Mouse (Mus musculus) testis, adult 2 months (tissue): ENCODE results near the gene Ssh1. TPM values are rescaled to one million over a fixed set of nuclear protein-coding genes. Genes with fewer than 3 reads are reported as not detected.
A peak's percentile ranks its signal among the peaks of the same experiment; 100 is the strongest.

Source experiments
- H3K27ac ChIP-seq: fragments of 200-500 bp; 2 replicates; pipeline ENCODE4 v1.5.1; 2012; ENCODE audit warnings: low read depth, low read length; ENCODE audit not compliant: control insufficient read depth, insufficient read depth
- H3K27me3 ChIP-seq: fragments of 200-500 bp; 2 replicates; pipeline ENCODE4 v1.6.1; 2012; ENCODE audit warnings: mild to moderate bottlenecking, low read length, moderate library complexity; ENCODE audit not compliant: control insufficient read depth, insufficient read depth
- H3K36me3 ChIP-seq: fragments of 200-500 bp; 2 replicates; pipeline ENCODE4 v1.6.1; 2012; ENCODE audit warnings: mild to moderate bottlenecking, low read length; ENCODE audit not compliant: control insufficient read depth, insufficient read depth
- H3K4me1 ChIP-seq: fragments of 200-500 bp; 2 replicates; pipeline ENCODE4 v1.6.1; 2012; ENCODE audit warnings: low read length; ENCODE audit not compliant: control insufficient read depth, insufficient read depth
- H3K4me3 ChIP-seq: fragments of 200-500 bp; 2 replicates; pipeline ENCODE4 v1.5.1; 2012; ENCODE audit warnings: low read depth, mild to moderate bottlenecking, low read length, moderate library complexity, mixed read lengths; ENCODE audit not compliant: control insufficient read depth
- CTCF ChIP-seq: fragments of 200-500 bp; IDR thresholded peaks from 2 replicates; pipeline ENCODE4 v1.5.1; 2012; ENCODE audit warnings: low read depth, mild to moderate bottlenecking, inconsistent platforms, low read length, moderate library complexity; ENCODE audit not compliant: control insufficient read depth, insufficient read depth, insufficient replicate concordance
- POLR2A ChIP-seq: fragments of 200-500 bp; IDR thresholded peaks from 2 replicates; pipeline ENCODE4 v1.6.1; 2012; ENCODE audit warnings: low read depth, mild to moderate bottlenecking, inconsistent platforms, low read length, moderate library complexity; ENCODE audit not compliant: control insufficient read depth
- polyA plus RNA-seq: library from polyadenylated mRNA; depleted of rRNA; stranded (reverse); fragments of >200 nt; gene quantifications from 2 replicates; pipeline ENCODE4 v1.2.3, GENCODE M21; 2012

Gene Ssh1
- polyA plus RNA-seq, 1 experiment = 5.0 TPM

GRCm38 (mm10) chr5:113993031-113993486 is 635 bp downstream of the Ssh1 start:
- H3K4me1 ChIP-seq = peaks cover 7% of the 10 kb centered on the region
- H3K27ac ChIP-seq = peak overlapping the region; percentile 56
- H3K27me3 ChIP-seq = no peaks in the 10 kb centered on the region
- peak overlapping the region; percentile 91 for H3K4me3 ChIP-seq
- TF ChIP-seq POLR2A (no peak), CTCF (no peak)
- no peaks in the 10 kb centered on the region for H3K36me3 ChIP-seq

DNA sequence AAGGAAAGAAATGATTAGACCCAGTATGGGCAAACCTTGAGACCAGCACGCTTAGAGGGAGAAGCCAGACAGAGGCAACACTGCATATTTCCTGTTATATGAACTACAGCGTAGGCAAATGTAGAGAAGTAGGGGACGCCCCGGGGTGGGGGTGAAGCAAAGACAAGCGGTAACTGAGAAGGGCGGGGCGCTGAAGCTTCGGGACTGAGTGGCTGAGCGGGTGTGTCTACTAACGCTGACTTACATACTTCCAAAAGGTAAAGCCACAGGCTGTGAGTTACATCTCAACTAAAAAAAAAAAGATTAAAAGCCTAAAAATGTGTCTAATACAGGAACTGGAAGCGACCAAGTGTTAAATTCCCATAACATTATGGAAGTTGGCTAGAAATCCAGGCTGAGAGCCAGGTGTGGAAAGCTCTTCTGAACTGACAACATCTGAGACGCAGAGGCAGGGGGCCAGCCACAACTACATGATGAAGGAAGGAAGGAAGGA is 1.3 kb downstream of the Ssh1 start:
- Histone ChIP-seq H3K27me3 (no peaks in the 10 kb centered on the region), H3K27ac (no peak overlapping the region; the same call in 1 of the 2 replicates), H3K4me1 (peaks cover 7% of the 10 kb centered on the region), H3K4me3 (peak overlapping the region; percentile 91; the same call in 1 of the 2 replicates), H3K36me3 (no peaks in the 10 kb centered on the region)
- no peak for TF ChIP-seq CTCF
- no peak for TF ChIP-seq POLR2A

- H3K36me3 ChIP-seq = no peaks in the 10 kb centered on the region
- no peaks in the 10 kb centered on the region for H3K27me3 ChIP-seq
- TF ChIP-seq CTCF (no peak), POLR2A (no peak)
- H3K4me3 ChIP-seq = no peak overlapping the region
- no peak overlapping the region for H3K27ac ChIP-seq
- peaks cover 9% of the 10 kb centered on the region for H3K4me1 ChIP-seq
These were observed 2.6 kb downstream of the Ssh1 start for GRCm38 (mm10) chr5:113991141-113991540.

- no peak overlapping the region for H3K4me3 ChIP-seq
- H3K27me3 ChIP-seq = no peaks in the 10 kb centered on the region
- peaks cover 12% of the 10 kb centered on the region for H3K4me1 ChIP-seq
- H3K27ac ChIP-seq = no peak overlapping the region
- no peak for TF ChIP-seq CTCF
- no peaks in the 10 kb centered on the region for H3K36me3 ChIP-seq
These were observed 3.1 kb downstream of the Ssh1 start for GRCm38 (mm10) chr5:113990593-113990992.

DNA sequence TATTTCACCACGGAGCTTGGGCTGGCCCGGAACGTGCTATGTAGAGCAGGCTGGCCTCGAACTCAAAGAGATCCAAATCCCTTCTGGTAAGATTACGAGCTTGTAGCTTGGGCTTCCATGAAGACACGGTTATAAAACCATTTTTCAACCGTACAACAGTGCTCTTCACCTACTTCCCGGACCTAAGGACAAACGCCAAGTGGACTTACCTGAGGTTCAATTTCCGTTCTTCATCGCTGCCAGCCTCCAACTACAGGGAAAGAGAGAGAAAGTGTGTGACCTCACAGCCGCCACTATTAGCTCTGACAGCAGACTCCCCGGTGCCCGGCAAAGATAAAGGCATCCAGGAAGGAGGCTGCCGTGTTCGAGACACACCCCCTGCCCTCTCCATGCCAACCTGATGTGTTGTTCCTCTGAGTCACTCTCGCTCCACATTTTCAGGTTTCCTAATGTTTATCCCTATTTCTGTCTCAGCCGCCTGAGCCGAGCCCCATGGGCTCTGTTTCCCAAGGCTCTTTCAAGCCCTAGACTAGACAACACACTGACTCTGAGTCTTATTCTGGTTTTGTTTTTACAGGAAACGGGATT is 4.2 kb downstream of the Ssh1 start:
- Histone ChIP-seq H3K27ac (no peak overlapping the region), H3K27me3 (no peaks in the 10 kb centered on the region), H3K36me3 (no peaks in the 10 kb centered on the region), H3K4me1 (peaks cover 12% of the 10 kb centered on the region), H3K4me3 (no peak overlapping the region)
- no peak for TF ChIP-seq POLR2A
- no peak for TF ChIP-seq CTCF

DNA sequence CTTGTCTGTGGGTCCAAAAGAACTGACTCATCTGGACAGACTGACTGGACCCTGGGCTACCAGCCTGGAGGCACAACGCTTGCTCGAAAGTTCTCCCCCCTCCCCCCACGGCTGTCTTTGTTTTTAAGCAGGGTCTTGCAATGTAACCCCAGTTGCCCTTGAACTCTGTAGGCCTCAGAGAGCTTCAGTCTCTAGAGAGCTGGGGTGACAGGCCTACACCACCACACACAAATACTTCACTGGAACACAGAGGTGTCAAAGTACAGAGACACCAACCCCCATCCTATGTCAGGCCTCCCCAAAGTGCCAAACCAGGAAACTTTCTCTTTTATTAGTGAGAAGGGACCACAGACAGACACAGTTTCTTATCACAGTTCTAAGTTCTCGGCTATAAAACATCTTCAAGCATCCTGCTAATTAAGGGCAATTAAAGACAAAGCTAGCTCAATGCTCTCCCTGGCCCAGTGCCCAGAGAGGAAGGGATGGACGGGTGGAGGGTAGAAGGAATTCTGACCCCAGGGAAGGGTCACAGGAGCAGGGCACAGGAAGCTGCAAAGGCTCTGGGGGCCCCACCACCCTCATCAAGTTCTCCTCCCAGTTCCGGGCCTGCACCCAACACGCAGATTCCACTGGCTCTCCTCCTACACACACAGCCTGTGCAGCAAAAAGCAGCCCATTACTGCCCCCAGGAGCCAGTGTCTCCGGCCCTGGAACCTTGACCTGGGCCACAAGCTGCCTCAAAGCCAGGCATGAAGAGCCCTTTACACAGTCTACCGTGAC is 7.3 kb downstream of the Ssh1 start:
- peak overlapping the region; percentile 3; the same call in 1 of the 2 replicates for H3K27ac ChIP-seq
- TF ChIP-seq POLR2A = no peak
- TF ChIP-seq CTCF = no peak
- no peak overlapping the region for H3K4me3 ChIP-seq
- no peaks in the 10 kb centered on the region for H3K27me3 ChIP-seq
- H3K36me3 ChIP-seq = no peaks in the 10 kb centered on the region
- peaks cover 4% of the 10 kb centered on the region for H3K4me1 ChIP-seq

GRCm38 (mm10) chr5:113985737-113986136 is 8.0 kb downstream of the Ssh1 start:
- H3K36me3 ChIP-seq = no peaks in the 10 kb centered on the region
- no peak overlapping the region for H3K27ac ChIP-seq
- H3K4me1 ChIP-seq = peaks cover 4% of the 10 kb centered on the region

More at GRCm38 (mm10) chr5:113985737-113986136, 8.0 kb downstream of the Ssh1 start:
- no peak for TF ChIP-seq POLR2A
- TF ChIP-seq CTCF = no peak
- Histone ChIP-seq H3K4me3 (no peak overlapping the region), H3K27me3 (no peaks in the 10 kb centered on the region)
